Mouse (Mus musculus) forebrain, postnatal 0 days (tissue): ENCODE results near the gene Gas2l1. TPM values are rescaled to one million over a fixed set of nuclear protein-coding genes. Genes with fewer than 3 reads are reported as not detected.

Source experiments
- ATAC-seq: fragments of 200-750 bp; cut with Nextera tagmentation; 2 replicates; pipeline ENCODE4 v1.8.0; 2017; ENCODE audit warnings: mild to moderate bottlenecking, moderate library complexity
- DNase-seq: peaks from one replicate; pipeline ENCODE4 v3.0.0-alpha.2; 2015
- H3K27ac ChIP-seq: fragments of 300-500 bp; sonication (generic); 2 replicates; pipeline ENCODE4 v1.5.1; 2014; ENCODE audit warnings: low read depth, mild to moderate bottlenecking, antibody characterized with exemption, low read length, moderate library complexity, mixed read lengths
- H3K27me3 ChIP-seq: fragments of 300-500 bp; sonication (generic); 2 replicates; pipeline ENCODE4 v1.6.1; 2014; ENCODE audit warnings: mild to moderate bottlenecking, low read length, mixed read lengths; ENCODE audit not compliant: insufficient read depth
- H3K36me3 ChIP-seq: fragments of 300-500 bp; sonication (generic); 2 replicates; pipeline ENCODE4 v1.6.1; 2014; ENCODE audit warnings: mild to moderate bottlenecking, moderate library complexity; ENCODE audit not compliant: insufficient read depth
- H3K4me1 ChIP-seq: fragments of 300-500 bp; sonication (generic); 2 replicates; pipeline ENCODE4 v1.6.1; 2014; ENCODE audit warnings: antibody characterized with exemption; ENCODE audit not compliant: insufficient read depth
- H3K4me2 ChIP-seq: fragments of 300-500 bp; sonication (generic); 2 replicates; pipeline ENCODE4 v1.6.1; 2014; ENCODE audit warnings: low read depth, mild to moderate bottlenecking, moderate library complexity
- H3K4me3 ChIP-seq: fragments of 300-500 bp; sonication (generic); 2 replicates; pipeline ENCODE4 v1.5.1; 2014; ENCODE audit warnings: low read depth, low read length, mixed read lengths
- H3K9ac ChIP-seq: fragments of 300-500 bp; sonication (generic); 2 replicates; pipeline ENCODE4 v1.6.1; 2014; ENCODE audit warnings: mild to moderate bottlenecking
- H3K9me3 ChIP-seq: fragments of 300-500 bp; sonication (generic); 2 replicates; pipeline ENCODE4 v1.6.1; 2016; ENCODE audit warnings: low read length
- CTCF ChIP-seq: sonication (generic); IDR thresholded peaks from 2 replicates; pipeline ENCODE4 v1.5.1; 2016; ENCODE audit warnings: antibody characterized with exemption, control low read depth, low read depth
- WGBS: fragments of 180-500 bp; shearing (Covaris S2); extraction: QIAGEN DNeasy Blood & Tissue Kit; methylation state at CpG from one replicate; pipeline ENCODE4 v1.1.7; 2014; 5-methylcytosine and 5-hydroxymethylcytosine counted together
- polyA plus RNA-seq: library from polyadenylated mRNA; unstranded; fragments of >200 nt; fragmentation: Nextera tagmentation; extraction: Ambion mirVana; gene quantifications from 2 replicates; pipeline ENCODE4 v1.2.1, GENCODE M21; 2015
- total RNA-seq: library from RNA; depleted of rRNA; stranded (reverse); fragments of >200 nt; gene quantifications from 2 replicates; pipeline ENCODE4 v1.2.3, GENCODE M21; 2014; rRNA removed

The Gas2l1 gene
- 25.9 and 30.7 TPM in 2 replicates for total RNA-seq
- 18.7 and 23.3 TPM in 2 replicates for polyA plus RNA-seq

- Histone ChIP-seq H3K36me3 (peaks cover 28% of the 10 kb centered on the region), H3K4me2 (peak within 1 kb of the TSS; percentile 93), H3K4me1 (peaks cover 23% of the 10 kb centered on the region), H3K4me3 (peak within 1 kb of the TSS; percentile 68), H3K9me3 (no peaks in the 10 kb centered on the region), H3K27ac (0 out of 2 replicates have a peak within 1 kb of the TSS, but pooled peaks have one; percentile 21), H3K9ac (peak within 1 kb of the TSS; percentile 66), H3K27me3 (peaks cover 22% of the 10 kb centered on the region)
- WGBS, result 3% methylated on average over 47 of the region's 50 CpGs
- ATAC-seq (peak; percentile 88), DNase-seq (peak; percentile 91)
- TF ChIP-seq CTCF, result peak; percentile 77
These were observed at the start of gene Gas2l1 for GRCm38 (mm10) chr11:5065056-5065821. Gene Gas2l1, minus strand, starts transcription at chr11:5065327.

DNA sequence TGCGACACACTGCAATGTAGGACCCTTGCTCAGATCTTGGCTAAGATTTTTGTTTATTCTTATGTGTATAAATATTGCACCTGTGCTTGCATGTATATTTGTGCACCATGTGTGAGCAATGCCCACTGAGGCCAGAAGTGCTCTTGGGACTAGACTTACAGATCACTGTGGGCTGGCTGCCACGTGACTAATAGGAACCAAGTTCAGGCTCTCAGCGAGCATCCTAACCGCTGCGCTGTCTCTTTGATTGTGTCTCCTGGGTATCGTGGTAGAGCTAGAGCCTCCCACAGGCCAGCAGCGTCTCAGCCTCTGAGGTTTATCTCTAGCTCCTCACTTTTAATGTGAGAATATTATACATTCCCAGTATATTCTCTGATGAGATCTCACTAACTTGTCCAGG lies 48.5 kb upstream of the Gas2l1 start:
- Histone ChIP-seq H3K4me1 (no peaks in the 10 kb centered on the region), H3K4me3 (no peak overlapping the region), H3K27me3 (no peaks in the 10 kb centered on the region), H3K27ac (no peak overlapping the region), H3K9ac (no peak overlapping the region), H3K36me3 (no peaks in the 10 kb centered on the region), H3K4me2 (no peak overlapping the region), H3K9me3 (no peaks in the 10 kb centered on the region)
- ATAC-seq (no peak), DNase-seq (no peak)
- TF ChIP-seq CTCF, result no peak
- 81% methylated on average over 7 of the region's 7 CpGs for WGBS

DNA sequence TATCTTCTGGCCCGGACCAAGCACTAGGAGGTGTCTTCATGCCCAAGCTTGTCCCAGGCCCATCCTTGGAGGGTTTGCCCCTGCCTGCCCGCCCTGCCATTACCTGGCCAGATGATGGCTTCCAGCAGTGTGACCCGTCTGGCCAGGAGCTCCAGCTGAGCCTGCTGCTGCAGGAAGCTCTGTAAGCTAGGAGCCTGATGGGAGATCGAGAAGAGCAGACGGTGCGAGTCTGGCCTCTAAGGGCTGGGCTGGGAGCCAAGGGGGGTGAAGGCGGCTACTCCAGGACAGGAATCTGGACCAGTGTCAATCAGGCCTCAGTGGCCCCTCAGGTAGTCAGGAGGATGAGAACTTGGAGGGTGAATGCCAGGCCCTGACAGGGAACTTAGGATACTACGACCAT lies 44.3 kb upstream of the Gas2l1 start:
- Histone ChIP-seq H3K9ac (no peak overlapping the region), H3K27ac (no peak overlapping the region), H3K36me3 (no peaks in the 10 kb centered on the region; the same call in 1 of the 2 replicates), H3K9me3 (no peaks in the 10 kb centered on the region), H3K4me3 (no peak overlapping the region), H3K4me1 (no peaks in the 10 kb centered on the region), H3K4me2 (no peak overlapping the region), H3K27me3 (no peaks in the 10 kb centered on the region)
- DNase-seq (no peak), ATAC-seq (no peak)
- 69% methylated on average over 8 of the region's 8 CpGs for WGBS
- no peak for TF ChIP-seq CTCF

GRCm38 (mm10) chr11:5103986-5104509 lies 38.9 kb upstream of the Gas2l1 start:
- H3K4me2 ChIP-seq, result no peak overlapping the region
- no peak overlapping the region for H3K9ac ChIP-seq
- H3K4me1 ChIP-seq, result 0 out of 2 replicates have a peak, but pooled peaks cover 8% of the 10 kb centered on the region
- ATAC-seq, result no peak
- no peaks in the 10 kb centered on the region for H3K27me3 ChIP-seq
- no peaks in the 10 kb centered on the region; the same call in 1 of the 2 replicates for H3K36me3 ChIP-seq
- no peaks in the 10 kb centered on the region for H3K9me3 ChIP-seq
- H3K27ac ChIP-seq, result no peak overlapping the region
- DNase-seq, result no peak
- TF ChIP-seq CTCF, result no peak
- 94% methylated on average over 4 of the region's 4 CpGs for WGBS
- no peak overlapping the region for H3K4me3 ChIP-seq

- no peak for TF ChIP-seq CTCF
- H3K27ac ChIP-seq, result no peak overlapping the region
- no peak overlapping the region for H3K9ac ChIP-seq
- no peaks in the 10 kb centered on the region for H3K9me3 ChIP-seq
- no peaks in the 10 kb centered on the region for H3K27me3 ChIP-seq
- H3K4me3 ChIP-seq, result no peak overlapping the region
- ATAC-seq, result no peak
- 91% methylated on average over 7 of the region's 7 CpGs for WGBS
- H3K4me2 ChIP-seq, result no peak overlapping the region
- DNase-seq, result no peak
- 0 out of 2 replicates have a peak, but pooled peaks cover 8% of the 10 kb centered on the region for H3K4me1 ChIP-seq
- no peaks in the 10 kb centered on the region; the same call in 1 of the 2 replicates for H3K36me3 ChIP-seq
These were observed 37.3 kb upstream of the Gas2l1 start for GRCm38 (mm10) chr11:5102384-5102783.

DNA sequence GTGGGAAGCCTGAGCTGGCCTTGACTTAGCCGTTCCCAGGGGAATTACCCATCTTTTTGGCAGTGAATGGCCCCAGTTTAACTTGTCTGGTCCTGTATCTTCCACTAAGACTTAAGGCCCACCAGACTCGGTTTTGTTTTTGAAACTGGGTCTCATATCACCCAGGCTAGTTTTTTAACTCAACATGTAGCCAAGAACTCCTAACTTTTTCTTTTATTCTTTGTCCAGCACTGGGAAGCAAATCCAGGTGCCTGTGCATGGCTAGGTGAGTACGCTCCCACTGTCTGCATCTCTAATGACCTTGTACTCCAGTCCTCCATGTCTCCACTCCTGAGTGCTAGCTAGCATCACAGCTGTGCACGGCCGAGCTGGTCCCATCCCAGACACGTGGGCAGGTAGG lies 36.5 kb upstream of the Gas2l1 start:
- no peak for TF ChIP-seq CTCF
- ATAC-seq, result no peak
- no peak for DNase-seq
- 84% methylated on average over 6 of the region's 6 CpGs for WGBS
- Histone ChIP-seq H3K36me3 (no peaks in the 10 kb centered on the region; the same call in 1 of the 2 replicates), H3K4me1 (peaks cover 13% of the 10 kb centered on the region; the same call in 1 of the 2 replicates), H3K27ac (no peak overlapping the region), H3K9me3 (no peaks in the 10 kb centered on the region), H3K27me3 (no peaks in the 10 kb centered on the region), H3K9ac (no peak overlapping the region; the same call in 1 of the 2 replicates), H3K4me2 (no peak overlapping the region), H3K4me3 (no peak overlapping the region)

DNA sequence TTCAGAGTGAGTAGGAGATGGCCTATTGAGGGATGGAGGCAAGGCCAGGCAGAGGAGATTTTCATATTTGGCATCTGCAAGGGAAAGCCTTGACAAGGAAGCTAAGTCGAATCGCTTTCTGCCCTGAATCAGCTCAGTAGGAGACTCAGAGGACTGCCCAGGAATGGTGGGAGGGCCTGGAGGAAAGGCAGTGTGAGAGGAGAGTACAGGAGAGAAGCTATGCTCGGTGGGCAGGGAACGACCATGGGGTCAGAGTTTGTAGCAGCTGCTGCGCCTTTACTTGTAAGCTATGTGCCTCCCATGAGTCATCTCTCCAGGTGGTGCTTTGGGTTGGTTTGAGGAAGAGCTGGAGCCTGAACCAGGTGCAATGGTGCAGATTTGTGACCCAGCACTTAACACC lies 35.7 kb upstream of the Gas2l1 start:
- DNase-seq (no peak), ATAC-seq (no peak)
- Histone ChIP-seq H3K36me3 (no peaks in the 10 kb centered on the region; the same call in 1 of the 2 replicates), H3K9me3 (no peaks in the 10 kb centered on the region), H3K4me1 (peaks cover 16% of the 10 kb centered on the region; the same call in 1 of the 2 replicates), H3K4me3 (peak overlapping the region; percentile 93; the same call in 1 of the 2 replicates), H3K4me2 (peak overlapping the region; percentile 71), H3K27ac (peak overlapping the region; percentile 98; the same call in 1 of the 2 replicates), H3K27me3 (no peaks in the 10 kb centered on the region), H3K9ac (no peak overlapping the region)
- WGBS, result 52% methylated on average over 5 of the region's 5 CpGs
- no peak for TF ChIP-seq CTCF
